Mouse (Mus musculus) kidney, adult 2 months (tissue): Measurements from ENCODE around the gene Gsg1l.

Source experiments
- CTCF ChIP-seq: fragments of 200-500 bp; conservative IDR thresholded peaks from 2 replicates; pipeline ENCODE4 v1.5.1; 2011; ENCODE audit warnings: low read depth, mild to moderate bottlenecking, control low read depth, low read length, moderate library complexity, mixed read lengths; ENCODE audit not compliant: insufficient read depth, insufficient read length
- POLR2A ChIP-seq: fragments of 200-500 bp; IDR thresholded peaks from one replicate; pipeline ENCODE4 v1.6.1; 2011; ENCODE audit warnings: low read depth, low read length, control low read depth

DNA sequence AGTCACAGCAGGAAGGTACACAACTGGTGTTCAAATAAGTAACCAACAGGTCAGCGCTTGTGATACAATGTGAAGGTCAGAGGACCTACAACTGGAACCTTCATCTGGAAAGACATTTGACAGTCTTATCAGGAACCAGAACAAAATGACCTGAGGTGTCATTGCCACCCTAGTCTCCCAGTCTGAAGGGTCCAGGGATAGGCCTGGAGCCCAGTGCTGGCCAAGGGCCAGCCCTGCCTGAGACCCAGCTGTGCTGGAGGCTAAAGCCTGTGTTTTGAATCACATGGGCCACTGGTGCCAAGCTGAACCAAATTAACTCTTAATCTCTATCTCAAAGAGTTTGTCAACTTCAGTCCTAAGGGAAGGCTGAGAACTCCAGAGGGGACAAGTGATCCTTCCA, 86.1 kb downstream of the Gsg1l start:
- no peak for TF ChIP-seq CTCF
- TF ChIP-seq POLR2A, result no peak
